Mouse (Mus musculus): ENCODE data around the gene Paxip1.

GRCm38 (mm10) chr5:27705020-27705419 is 86.5 kb downstream of the Paxip1 start:
- TF ChIP-seq CTCF (IDR thresholded peaks at IDR 0.05; ENCODE audit: extremely low read depth, insufficient read depth, low read length), result 0 out of 2 replicates have a peak, but pooled peaks have one; percentile 3
- TF ChIP-seq POLR2A (IDR thresholded peaks at IDR 0.05; ENCODE audit: extremely low read depth, insufficient read depth, low read length), result no peak
